Mouse (Mus musculus) heart, adult 18-20 months (tissue): ENCODE data around the gene Tmem69. TPM values are rescaled to one million over a fixed set of nuclear protein-coding genes. Genes with fewer than 3 reads are reported as not detected.

Experiments
- total RNA-seq, 2 experiments: library from RNA; stranded (reverse); gene quantifications; 2 replicates each; pipeline ENCODE4 v1.2.3; 2021

Gene Tmem69
- total RNA-seq, 2 experiments from 2014 or later, result 27.6 to 31.8 TPM

Other genes with a start within 250 kb of the Tmem69 start
- 100 to 1,000 TPM; 105 to 111 TPM for gene Mast2, start 91.8 kb downstream of the Tmem69 start, total RNA-seq
- gene Ipp, start 48.4 kb downstream of the Tmem69 start, total RNA-seq, result 10 to 100 TPM; 15.1 to 16.6 TPM
- 10 to 100 TPM; 64.1 to 70.0 TPM for gene Gpbp1l1, start 1.7 kb upstream of the Tmem69 start, total RNA-seq
- gene Ccdc17, start 40.7 kb upstream of the Tmem69 start, total RNA-seq, result 1 to 10 TPM; 3.7 to 4.1 TPM
- gene Nasp, start 72.0 kb upstream of the Tmem69 start, total RNA-seq, result 10 to 100 TPM; 14.5 to 16.2 TPM
- 100 to 1,000 TPM; 310 to 328 TPM for gene Akr1a1, start 95.7 kb upstream of the Tmem69 start, total RNA-seq
- gene Prdx1, start 129.6 kb upstream of the Tmem69 start, total RNA-seq, result 100 to 1,000 TPM; 463 to 542 TPM
- gene Mmachc, start 152.5 kb upstream of the Tmem69 start, total RNA-seq, result 10 to 100 TPM; 55.3 to 55.9 TPM
- 1 to 10 TPM; 4.3 to 5.4 TPM for gene Ccdc163, start 152.6 kb upstream of the Tmem69 start, total RNA-seq
- gene Tesk2, start 165.0 kb upstream of the Tmem69 start, total RNA-seq, result 1 to 10 TPM; 1.9 to 2.0 TPM